Mouse (Mus musculus) kidney, postnatal 0 days (tissue): Measurements from ENCODE around the gene Slc39a13. TPM values are rescaled to one million over a fixed set of nuclear protein-coding genes. Genes with fewer than 3 reads are reported as not detected.
"Not testable (repeated sequence)": the region's sequence is repeated elsewhere in the genome, so short reads cannot be mapped to it uniquely, and the experiment has no call there.

Source experiments
- ATAC-seq: fragments of 200-750 bp; cut with Nextera tagmentation; replicated peaks from 2 replicates; pipeline ENCODE4 v1.8.0; 2017; ENCODE audit warnings: low read depth, moderate number of reproducible peaks, moderate TSS enrichment, moderate library complexity; ENCODE audit not compliant: low FRiP score
- DNase-seq: peaks from one replicate; pipeline ENCODE4 v3.0.0-alpha.2; 2016; ENCODE audit warnings: low spot score
- H3K27ac ChIP-seq: fragments of 300-500 bp; sonication (generic); 2 replicates; pipeline ENCODE4 v1.5.1; 2014; ENCODE audit warnings: mild to moderate bottlenecking
- H3K27me3 ChIP-seq: fragments of 300-500 bp; sonication (generic); 2 replicates; pipeline ENCODE4 v1.6.1; 2014; ENCODE audit warnings: low read length, mixed read lengths; ENCODE audit not compliant: insufficient read depth
- H3K36me3 ChIP-seq: fragments of 300-500 bp; sonication (generic); 2 replicates; pipeline ENCODE4 v1.6.1; 2014; ENCODE audit warnings: low read length, mixed read lengths; ENCODE audit not compliant: insufficient read depth
- H3K4me1 ChIP-seq: fragments of 300-500 bp; sonication (generic); replicated peaks from 2 replicates; pipeline ENCODE4 v1.6.1; 2014; ENCODE audit warnings: antibody characterized with exemption, low read length, mixed read lengths; ENCODE audit not compliant: insufficient read depth
- H3K4me2 ChIP-seq: fragments of 300-500 bp; sonication (generic); 2 replicates; pipeline ENCODE4 v1.6.1; 2014; ENCODE audit warnings: mild to moderate bottlenecking, low read length, moderate library complexity, mixed read lengths
- H3K4me3 ChIP-seq: fragments of 300-500 bp; sonication (generic); replicated peaks from 2 replicates; pipeline ENCODE4 v1.5.1; 2014; ENCODE audit warnings: low read depth, low read length
- H3K9ac ChIP-seq: fragments of 300-500 bp; sonication (generic); 2 replicates; pipeline ENCODE4 v1.6.1; 2014; ENCODE audit warnings: low read depth, low read length
- H3K9me3 ChIP-seq: fragments of 300-500 bp; sonication (generic); replicated peaks from 2 replicates; pipeline ENCODE4 v1.6.1; 2016; ENCODE audit warnings: low read length, inconsistent platforms, mixed read lengths
- CTCF ChIP-seq: IDR thresholded peaks from 2 replicates; pipeline ENCODE4 v1.5.1; 2016; ENCODE audit warnings: antibody characterized with exemption, low read depth, mild to moderate bottlenecking, moderate library complexity
- WGBS: fragments of 180-500 bp; shearing (Covaris S2); extraction: QIAGEN DNeasy Blood & Tissue Kit; methylation state at CpG from one replicate; pipeline ENCODE4 v1.1.7; 2014; 5-methylcytosine and 5-hydroxymethylcytosine counted together
- polyA plus RNA-seq: library from polyadenylated mRNA; unstranded; fragments of >200 nt; fragmentation: Nextera tagmentation; extraction: Ambion mirVana; gene quantifications from 2 replicates; pipeline ENCODE4 v1.2.1, GENCODE M21; 2015

Gene Slc39a13
- polyA plus RNA-seq, 1 experiment from 2014 or later = 39.9 TPM

GRCm38 (mm10) chr2:91115578-91115970 is 45.4 kb upstream of the Slc39a13 start:
- no peak overlapping the region for H3K27ac ChIP-seq
- H3K9ac ChIP-seq = peak overlapping the region; percentile 65
- no peak for DNase-seq
- H3K36me3 ChIP-seq = no peaks in the 10 kb centered on the region
- H3K4me2 ChIP-seq = peak overlapping the region; percentile 93
- no peak for ATAC-seq
- H3K4me1 ChIP-seq = peaks cover 7% of the 10 kb centered on the region
- TF ChIP-seq CTCF = no peak
- H3K4me3 ChIP-seq = peak overlapping the region; percentile 40
- H3K9me3 ChIP-seq = no peaks in the 10 kb centered on the region
- no peaks in the 10 kb centered on the region for H3K27me3 ChIP-seq
- WGBS = 36% methylated on average over 12 of the region's 12 CpGs

GRCm38 (mm10) chr2:91114781-91115577 is 44.8 kb upstream of the Slc39a13 start:
- H3K27me3 ChIP-seq = no peaks in the 10 kb centered on the region
- ATAC-seq (peak; percentile 78), DNase-seq (peak; percentile 97)
- 7% methylated on average over 42 of the region's 42 CpGs for WGBS
- H3K4me3 ChIP-seq = peak overlapping the region; percentile 40
- H3K4me1 ChIP-seq = peaks cover 7% of the 10 kb centered on the region
- no peaks in the 10 kb centered on the region for H3K9me3 ChIP-seq
- H3K9ac ChIP-seq = peak overlapping the region; percentile 65
- no peak overlapping the region for H3K27ac ChIP-seq
- H3K4me2 ChIP-seq = peak overlapping the region; percentile 93
- no peaks in the 10 kb centered on the region for H3K36me3 ChIP-seq
- TF ChIP-seq CTCF = peak; percentile 100

GRCm38 (mm10) chr2:91113852-91114251 is 43.6 kb upstream of the Slc39a13 start:
- no peak overlapping the region for H3K4me3 ChIP-seq
- H3K4me2 ChIP-seq = no peak overlapping the region
- TF ChIP-seq CTCF = no peak
- H3K36me3 ChIP-seq = no peaks in the 10 kb centered on the region
- no peaks in the 10 kb centered on the region for H3K9me3 ChIP-seq
- H3K27me3 ChIP-seq = no peaks in the 10 kb centered on the region
- WGBS = 76% methylated on average over 6 of the region's 6 CpGs
- H3K9ac ChIP-seq = no peak overlapping the region
- DNase-seq (no peak), ATAC-seq (no peak)
- H3K27ac ChIP-seq = no peak overlapping the region
- peaks cover 7% of the 10 kb centered on the region for H3K4me1 ChIP-seq

- no peak for TF ChIP-seq CTCF
- Histone ChIP-seq H3K4me3 (no peak overlapping the region), H3K4me1 (peaks cover 7% of the 10 kb centered on the region), H3K9me3 (no peaks in the 10 kb centered on the region), H3K9ac (no peak overlapping the region), H3K36me3 (no peaks in the 10 kb centered on the region), H3K27me3 (no peaks in the 10 kb centered on the region), H3K4me2 (no peak overlapping the region), H3K27ac (no peak overlapping the region)
- ATAC-seq (no peak), DNase-seq (no peak)
- WGBS = 69% methylated on average over 10 of the region's 10 CpGs
Measured at GRCm38 (mm10) chr2:91113334-91113733, 43.1 kb upstream of the Slc39a13 start.

- no peak overlapping the region for H3K4me2 ChIP-seq
- ATAC-seq (no peak), DNase-seq (no peak)
- WGBS = 47% methylated on average over 4 of the region's 4 CpGs
- H3K27ac ChIP-seq = no peak overlapping the region
- TF ChIP-seq CTCF = no peak
- no peak overlapping the region for H3K4me3 ChIP-seq
- H3K9ac ChIP-seq = no peak overlapping the region
- H3K27me3 ChIP-seq = no peaks in the 10 kb centered on the region
- H3K36me3 ChIP-seq = no peaks in the 10 kb centered on the region
- no peaks in the 10 kb centered on the region for H3K9me3 ChIP-seq
- H3K4me1 ChIP-seq = peaks cover 7% of the 10 kb centered on the region
Measured at GRCm38 (mm10) chr2:91112491-91112890, 42.3 kb upstream of the Slc39a13 start.

- not testable (repeated sequence) for DNase-seq, H3K4me3 ChIP-seq, H3K27me3 ChIP-seq, ATAC-seq, H3K4me1 ChIP-seq, H3K27ac ChIP-seq, H3K9ac ChIP-seq, H3K9me3 ChIP-seq, H3K36me3 ChIP-seq, H3K4me2 ChIP-seq
- 87% methylated on average over 3 of the region's 3 CpGs for WGBS
Measured at GRCm38 (mm10) chr2:91111832-91112231, 41.6 kb upstream of the Slc39a13 start.
